Mouse (Mus musculus) thymus, postnatal 14 days (tissue): ENCODE measurements around the gene Olfr486.
"Not testable (repeated sequence)": the region's sequence is repeated elsewhere in the genome, so short reads cannot be mapped to it uniquely, and the experiment has no call there.

Experiments used
- DNase-seq: peaks from one replicate; pipeline ENCODE4 v3.0.0; 2021

The Olfr486 gene

GRCm38 (mm10) chr7:108172642-108173041, at the start of gene Olfr486:
Gene Olfr486 (minus strand): TSS chr7:108172742.
- DNase-seq, result not testable (repeated sequence)

- DNase-seq, result not testable (repeated sequence)
Measured at GRCm38 (mm10) chr7:108214536-108214935, 42.0 kb upstream of the Olfr486 start, which contains the start of gene Olfr487. Gene Olfr487 (minus strand): TSS chr7:108214636.

DNA sequence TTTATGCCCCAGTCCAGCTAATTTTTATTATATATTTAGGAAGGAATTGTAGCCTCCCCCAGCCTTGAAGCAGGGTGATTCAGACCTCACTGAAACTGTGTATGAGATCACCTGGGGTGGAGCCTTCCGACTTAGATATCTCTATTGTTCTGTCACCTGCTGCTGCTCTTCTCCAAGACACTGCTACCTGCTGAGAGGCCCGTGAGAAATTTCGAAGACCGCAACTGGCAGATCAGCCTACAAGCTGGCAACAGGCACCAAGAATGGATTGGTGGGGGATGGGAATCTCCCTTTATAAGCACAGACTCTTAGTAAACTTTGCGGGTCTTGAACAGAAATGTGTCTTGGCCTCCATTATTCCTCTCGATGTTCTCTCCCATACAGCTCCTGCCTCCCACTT, 24.4 kb upstream of the Olfr486 start:
- no peak for DNase-seq

DNA sequence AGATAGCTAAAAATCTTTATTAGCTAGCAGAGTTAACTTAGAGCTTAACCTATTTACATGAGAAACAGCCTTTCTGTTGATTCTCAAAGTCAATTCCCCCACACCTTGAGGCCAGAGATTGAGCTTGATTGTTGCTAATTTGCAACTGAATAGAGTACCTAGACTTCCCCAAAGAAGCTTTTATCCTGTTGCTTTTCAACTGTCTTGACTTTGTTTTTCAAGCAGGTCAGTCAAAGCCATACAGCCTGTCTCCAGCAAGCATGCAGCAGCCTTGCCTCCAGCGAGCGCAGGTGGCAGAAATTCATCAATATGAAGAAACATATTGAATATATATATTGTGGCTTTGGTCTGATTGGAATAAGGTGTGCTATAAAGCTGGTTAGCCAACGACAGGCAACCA, 23.8 kb upstream of the Olfr486 start:
- DNase-seq, result not testable (repeated sequence)

- not testable (repeated sequence) for DNase-seq
Measured at GRCm38 (mm10) chr7:108192714-108193113, 20.2 kb upstream of the Olfr486 start.

DNA sequence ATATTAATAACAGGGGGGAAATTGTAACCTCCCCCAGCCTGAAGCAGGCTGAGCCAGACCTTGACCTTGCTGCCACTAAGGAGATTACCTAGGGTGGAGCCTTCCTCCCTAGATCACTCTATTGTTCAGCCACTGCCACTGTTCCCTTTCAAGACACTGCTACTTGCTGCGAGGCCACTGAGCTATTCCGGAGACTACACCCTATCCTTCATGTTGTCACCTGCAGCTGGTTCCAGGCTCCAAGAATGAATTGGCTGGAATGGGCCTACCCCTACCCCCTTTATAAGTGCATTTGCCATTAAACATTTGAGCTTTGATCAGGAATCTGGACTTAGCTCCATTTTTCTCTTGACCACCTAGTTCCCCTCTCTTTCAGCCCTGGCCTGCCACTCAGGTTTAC, 18.7 kb upstream of the Olfr486 start:
- DNase-seq, result not testable (repeated sequence)

DNA sequence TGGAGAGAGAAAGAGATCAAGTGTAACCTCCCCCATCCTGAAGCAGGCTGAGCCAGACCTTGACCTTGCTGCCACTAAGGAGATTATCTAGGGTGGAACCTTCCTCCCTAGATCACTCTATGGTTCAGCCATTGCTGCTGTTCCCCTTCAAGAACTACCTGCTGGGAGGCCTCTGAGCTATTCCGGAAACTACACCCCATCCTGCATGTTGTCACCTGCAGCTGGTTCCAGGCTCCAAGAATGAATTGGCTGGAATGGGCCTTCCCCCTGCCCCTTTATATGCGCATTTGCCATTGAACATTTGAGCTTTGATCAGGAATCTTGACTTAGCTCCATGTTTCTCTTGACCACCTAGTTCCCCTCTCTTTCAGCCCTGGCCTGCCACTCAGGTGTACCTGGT, 12.7 kb upstream of the Olfr486 start:
- not testable (repeated sequence) for DNase-seq

- DNase-seq, result not testable (repeated sequence)
Measured at GRCm38 (mm10) chr7:108184401-108184800, 11.9 kb upstream of the Olfr486 start.

- no peak for DNase-seq
Measured at GRCm38 (mm10) chr7:108159771-108160170, 12.8 kb downstream of the Olfr486 start, which contains the start of gene Olfr485. Gene Olfr485 (minus strand): TSS chr7:108159871.

GRCm38 (mm10) chr7:108127349-108127748, 45.2 kb downstream of the Olfr486 start, which contains the start of gene Olfr484:
Gene Olfr484 (minus strand): TSS chr7:108127449.
- DNase-seq, result no peak
